Mouse (Mus musculus) testis, adult 2 months (tissue): ENCODE results near the gene Mei1. TPM values are rescaled to one million over a fixed set of nuclear protein-coding genes. Genes with fewer than 3 reads are reported as not detected.

ENCODE experiments used
- H3K27ac ChIP-seq: fragments of 200-500 bp; 2 replicates; pipeline ENCODE4 v1.5.1; 2012; ENCODE audit warnings: low read depth, low read length; ENCODE audit not compliant: control insufficient read depth, insufficient read depth
- H3K27me3 ChIP-seq: fragments of 200-500 bp; 2 replicates; pipeline ENCODE4 v1.6.1; 2012; ENCODE audit warnings: mild to moderate bottlenecking, low read length, moderate library complexity; ENCODE audit not compliant: control insufficient read depth, insufficient read depth
- H3K36me3 ChIP-seq: fragments of 200-500 bp; 2 replicates; pipeline ENCODE4 v1.6.1; 2012; ENCODE audit warnings: mild to moderate bottlenecking, low read length; ENCODE audit not compliant: control insufficient read depth, insufficient read depth
- H3K4me1 ChIP-seq: fragments of 200-500 bp; 2 replicates; pipeline ENCODE4 v1.6.1; 2012; ENCODE audit warnings: low read length; ENCODE audit not compliant: control insufficient read depth, insufficient read depth
- H3K4me3 ChIP-seq: fragments of 200-500 bp; 2 replicates; pipeline ENCODE4 v1.5.1; 2012; ENCODE audit warnings: low read depth, mild to moderate bottlenecking, low read length, moderate library complexity, mixed read lengths; ENCODE audit not compliant: control insufficient read depth
- CTCF ChIP-seq: fragments of 200-500 bp; IDR thresholded peaks from 2 replicates; pipeline ENCODE4 v1.5.1; 2012; ENCODE audit warnings: low read depth, mild to moderate bottlenecking, inconsistent platforms, low read length, moderate library complexity; ENCODE audit not compliant: control insufficient read depth, insufficient read depth, insufficient replicate concordance
- POLR2A ChIP-seq: fragments of 200-500 bp; IDR thresholded peaks from 2 replicates; pipeline ENCODE4 v1.6.1; 2012; ENCODE audit warnings: low read depth, mild to moderate bottlenecking, inconsistent platforms, low read length, moderate library complexity; ENCODE audit not compliant: control insufficient read depth
- polyA plus RNA-seq: library from polyadenylated mRNA; depleted of rRNA; stranded (reverse); fragments of >200 nt; gene quantifications from 2 replicates; pipeline ENCODE4 v1.2.3, GENCODE M21; 2012; rRNA removed

The Mei1 gene
- polyA plus RNA-seq, 1 experiment: 10.3 TPM

DNA sequence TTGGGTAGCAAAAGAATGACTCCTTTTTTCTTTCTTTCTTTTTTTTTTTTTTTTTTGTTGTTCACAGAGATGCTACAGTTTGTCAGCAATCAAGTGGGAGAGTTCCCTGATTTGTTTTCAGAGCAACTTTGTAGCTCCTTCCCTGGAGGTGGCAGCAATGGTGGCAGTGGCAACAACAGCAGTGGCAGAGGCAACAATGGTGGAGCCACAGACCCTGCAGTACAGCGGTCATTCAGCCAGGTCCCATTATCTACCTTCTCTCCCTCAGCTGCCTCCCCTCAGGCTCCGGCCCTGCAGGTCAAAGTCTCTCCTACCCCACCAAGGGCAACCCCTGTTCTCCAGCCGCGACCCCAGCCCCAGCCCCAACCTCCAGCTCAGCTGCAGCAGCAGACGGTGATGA, 99.9 kb downstream of the Mei1 start:
- H3K27ac ChIP-seq: no peak overlapping the region
- no peaks in the 10 kb centered on the region for H3K27me3 ChIP-seq
- no peak overlapping the region for H3K4me3 ChIP-seq
- TF ChIP-seq CTCF: no peak
- TF ChIP-seq POLR2A: no peak
- H3K4me1 ChIP-seq: no peaks in the 10 kb centered on the region
- H3K36me3 ChIP-seq: no peaks in the 10 kb centered on the region; the same call in 1 of the 2 replicates

DNA sequence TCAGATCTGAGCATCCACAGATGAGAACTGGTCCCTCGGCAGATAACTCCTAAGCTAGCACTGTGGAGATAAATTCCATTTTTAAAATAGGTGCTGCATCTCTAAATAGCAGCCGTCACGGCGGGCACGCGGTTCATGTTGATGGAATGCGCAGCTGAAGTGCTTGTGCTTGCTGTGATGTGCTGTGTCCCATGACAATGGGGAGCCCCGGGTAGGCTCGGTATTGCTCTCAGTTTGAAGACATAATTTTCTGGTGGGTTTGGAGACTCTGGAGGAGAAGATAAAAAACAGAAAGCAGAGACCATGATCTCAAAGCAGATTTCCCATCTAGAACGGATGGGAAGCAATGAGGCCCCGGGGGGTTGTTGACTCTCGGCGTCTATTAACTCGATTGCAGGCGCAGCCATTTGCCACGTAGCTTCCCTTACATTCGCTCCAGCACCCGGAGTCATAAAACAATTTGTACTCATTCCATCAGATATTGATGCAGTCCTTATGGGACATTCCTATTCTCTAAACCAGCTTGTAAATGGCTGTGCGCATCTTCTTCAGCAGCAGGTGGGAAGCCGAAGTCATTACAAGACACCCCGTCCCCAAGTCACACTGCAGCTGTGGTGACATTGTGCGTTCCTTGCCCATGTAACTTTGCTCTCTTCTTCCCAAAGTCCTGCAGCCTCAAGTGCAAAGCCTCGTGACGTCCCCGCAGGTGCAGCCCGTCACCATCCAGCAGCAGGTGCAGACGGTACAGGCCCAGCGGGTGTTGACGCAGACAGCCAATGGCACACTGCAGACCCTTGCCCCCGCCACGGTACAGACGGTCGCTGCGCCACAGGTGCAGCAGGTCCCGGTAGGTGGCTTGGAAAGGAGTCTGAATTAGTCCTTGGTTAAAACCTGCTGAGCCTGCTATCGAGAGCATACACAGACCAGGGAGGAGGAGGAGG, 100.9 kb downstream of the Mei1 start:
- no peak for TF ChIP-seq CTCF
- no peak for TF ChIP-seq POLR2A
- no peaks in the 10 kb centered on the region for H3K27me3 ChIP-seq
- H3K4me3 ChIP-seq: no peak overlapping the region
- H3K4me1 ChIP-seq: no peaks in the 10 kb centered on the region
- H3K27ac ChIP-seq: no peak overlapping the region
- H3K36me3 ChIP-seq: no peaks in the 10 kb centered on the region; the same call in 1 of the 2 replicates

DNA sequence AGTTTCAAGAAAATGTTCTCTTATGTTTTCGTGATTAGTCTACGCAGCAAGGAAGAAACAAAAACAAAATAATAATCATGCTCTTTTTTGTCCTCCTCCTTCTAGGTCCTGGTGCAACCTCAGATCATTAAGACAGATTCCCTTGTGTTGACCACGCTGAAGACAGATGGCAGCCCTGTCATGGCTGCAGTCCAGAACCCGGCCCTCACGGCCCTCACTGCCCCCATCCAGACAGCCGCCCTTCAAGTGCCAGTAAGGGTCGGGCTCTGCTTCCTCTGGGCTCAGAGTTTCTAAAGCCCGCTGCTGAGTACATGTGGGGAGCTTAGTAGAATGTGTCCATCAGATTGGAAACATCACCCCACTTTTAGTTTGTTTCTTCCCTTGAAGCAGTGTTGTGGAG, 102.9 kb downstream of the Mei1 start:
- Histone ChIP-seq H3K4me3 (no peak overlapping the region), H3K36me3 (peaks cover 2% of the 10 kb centered on the region), H3K27ac (no peak overlapping the region), H3K4me1 (no peaks in the 10 kb centered on the region), H3K27me3 (no peaks in the 10 kb centered on the region)
- TF ChIP-seq POLR2A: no peak
- TF ChIP-seq CTCF: no peak

- Histone ChIP-seq H3K4me3 (no peak overlapping the region), H3K27ac (no peak overlapping the region), H3K4me1 (no peaks in the 10 kb centered on the region), H3K36me3 (peaks cover 2% of the 10 kb centered on the region), H3K27me3 (no peaks in the 10 kb centered on the region)
- TF ChIP-seq CTCF (no peak), POLR2A (no peak)
Measured at GRCm38 (mm10) chr15:82175091-82175490, 105.3 kb downstream of the Mei1 start.

Other genes with a start within 250 kb of the Mei1 start
- 7.3 and 8.0 TPM in 2 replicates for gene Tob2, start 211.2 kb upstream of the Mei1 start, polyA plus RNA-seq
- 22.2 and 23.5 TPM in 2 replicates for gene Phf5a, start 198.1 kb upstream of the Mei1 start, polyA plus RNA-seq
- 112 and 118 TPM in 2 replicates for gene Aco2, start 197.7 kb upstream of the Mei1 start, polyA plus RNA-seq
- gene Polr3h, start 143.8 kb upstream of the Mei1 start, polyA plus RNA-seq: 11.9 and 12.9 TPM in 2 replicates
- gene Csdc2, start 133.2 kb upstream of the Mei1 start, polyA plus RNA-seq: 8.1 and 9.2 TPM in 2 replicates
- 12.1 and 13.8 TPM in 2 replicates for gene Pmm1, start 109.1 kb upstream of the Mei1 start, polyA plus RNA-seq
- 153 and 159 TPM in 2 replicates for gene 1700029P11Rik, start 89.5 kb upstream of the Mei1 start, polyA plus RNA-seq
- gene Xrcc6, start 82.2 kb upstream of the Mei1 start, polyA plus RNA-seq: 16.7 and 20.4 TPM in 2 replicates
- gene Desi1, start 36.1 kb upstream of the Mei1 start, polyA plus RNA-seq: 646 and 682 TPM in 2 replicates
- 68.8 and 72.0 TPM in 2 replicates for gene Snu13, start 22.4 kb upstream of the Mei1 start, polyA plus RNA-seq
- gene 4930407I10Rik, start 10.8 kb upstream of the Mei1 start, polyA plus RNA-seq: 86.7 and 90.3 TPM in 2 replicates
- 18.1 and 19.9 TPM in 2 replicates for gene Ccdc134, start 57.9 kb downstream of the Mei1 start, polyA plus RNA-seq
- 36.2 and 40.1 TPM in 2 replicates for gene Srebf2, start 77.2 kb downstream of the Mei1 start, polyA plus RNA-seq
- 0.31 and 0.61 TPM in 2 replicates for gene Shisa8, start 142.8 kb downstream of the Mei1 start, polyA plus RNA-seq
- gene Tnfrsf13c, start 154.4 kb downstream of the Mei1 start, polyA plus RNA-seq: 7.2 and 8.0 TPM in 2 replicates
- 14.6 and 21.3 TPM in 2 replicates for gene Cenpm, start 174.8 kb downstream of the Mei1 start, polyA plus RNA-seq
- 7.8 and 9.4 TPM in 2 replicates for gene 1500009C09Rik, start 182.4 kb downstream of the Mei1 start, polyA plus RNA-seq
- gene Sept3, start 204.9 kb downstream of the Mei1 start, polyA plus RNA-seq: 12.1 and 14.0 TPM in 2 replicates
- 149 and 170 TPM in 2 replicates for gene Wbp2nl, start 229.0 kb downstream of the Mei1 start, polyA plus RNA-seq